Mouse (Mus musculus) thymus, adult 2 months (tissue): ENCODE results near the gene Ssx2ip.

Source experiments
- CTCF ChIP-seq: fragments of 200-500 bp; IDR thresholded peaks from 2 replicates; pipeline ENCODE4 v1.5.1; 2012; ENCODE audit warnings: mild to moderate bottlenecking, control low read depth, low read length, moderate library complexity, borderline replicate concordance; ENCODE audit not compliant: control insufficient read depth, poor library complexity, insufficient read depth; ENCODE audit errors: extremely low read depth
- POLR2A ChIP-seq: fragments of 200-500 bp; IDR thresholded peaks from 2 replicates; pipeline ENCODE4 v1.6.1; 2012; ENCODE audit warnings: mild to moderate bottlenecking, low read length, control low read depth, moderate library complexity; ENCODE audit not compliant: control insufficient read depth, poor library complexity, insufficient read depth; ENCODE audit errors: extremely low read depth

DNA sequence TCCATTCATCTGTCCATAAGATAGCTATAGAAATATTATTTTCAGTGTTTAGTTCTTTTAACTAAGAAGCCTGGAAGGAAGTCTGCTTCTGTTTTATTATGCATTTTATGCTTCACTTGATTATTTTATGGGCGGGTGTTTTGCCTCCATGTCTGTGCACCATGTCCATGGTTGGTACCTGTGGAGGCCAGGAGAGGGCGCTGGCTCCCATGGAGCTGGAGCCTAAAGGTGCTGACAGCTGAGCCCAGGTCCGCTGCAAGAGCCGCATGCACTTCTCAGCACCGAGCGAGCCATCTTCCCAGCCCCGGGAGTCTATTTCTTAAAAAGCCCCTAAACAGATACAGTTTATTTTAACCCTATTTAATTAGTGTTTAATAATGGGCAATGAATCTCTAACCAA, 19.3 kb downstream of the Ssx2ip start:
- TF ChIP-seq CTCF (no peak), POLR2A (no peak)
